Mouse (Mus musculus): Measurements from ENCODE around the gene Ralgapa2.
A peak's percentile ranks its signal among the peaks of the same experiment; 100 is the strongest.

- TF ChIP-seq CTCF (IDR thresholded peaks at IDR 0.05; ENCODE audit: borderline replicate concordance, insufficient read depth, low read depth, low read length) (peak; percentile 41; the same call in 1 of the 2 replicates), POLR2A (IDR thresholded peaks at IDR 0.05; ENCODE audit: borderline replicate concordance, insufficient read depth, low read length) (no peak)
Measured at GRCm38 (mm10) chr2:146310291-146310690, 201.9 kb downstream of the Ralgapa2 start.

Data from cerebellum, adult 2 months (tissue).